Mouse (Mus musculus) cerebellum, adult 11-12 months (tissue): ENCODE measurements around the gene Fktn.
"Not testable (repeated sequence)": the region's sequence is repeated elsewhere in the genome, so short reads cannot be mapped to it uniquely, and the experiment has no call there.

Source experiments
- DNase-seq: peaks from one replicate; pipeline ENCODE4 v3.0.0; 2022

Gene Fktn

GRCm38 (mm10) chr4:53713704-53714050 is at the start of gene Fktn:
TSS of gene Fktn (plus strand) at chr4:53713998.
- no peak for DNase-seq

GRCm38 (mm10) chr4:53682092-53682491 is 31.7 kb upstream of the Fktn start:
- DNase-seq = no peak

- no peak for DNase-seq
Observed at GRCm38 (mm10) chr4:53688965-53689364, 24.8 kb upstream of the Fktn start.

GRCm38 (mm10) chr4:53691418-53691817 is 22.4 kb upstream of the Fktn start:
- DNase-seq = peak; percentile 43

- DNase-seq = not testable (repeated sequence)
Observed at GRCm38 (mm10) chr4:53709166-53709565, 4.6 kb upstream of the Fktn start.

- no peak for DNase-seq
Observed at GRCm38 (mm10) chr4:53710021-53710420, 3.8 kb upstream of the Fktn start.

- DNase-seq = no peak
Observed at GRCm38 (mm10) chr4:53710555-53711328, 3.1 kb upstream of the Fktn start.

GRCm38 (mm10) chr4:53714051-53714814 is 435 bp downstream of the Fktn start:
- DNase-seq = peak; percentile 91

- no peak for DNase-seq
Observed at GRCm38 (mm10) chr4:53715977-53716376, 2.2 kb downstream of the Fktn start.

- DNase-seq = no peak
Observed at GRCm38 (mm10) chr4:53717546-53717945, 3.7 kb downstream of the Fktn start.

- DNase-seq = no peak
Observed at GRCm38 (mm10) chr4:53718261-53718660, 4.5 kb downstream of the Fktn start.

- no peak for DNase-seq
Observed at GRCm38 (mm10) chr4:53722506-53722905, 8.7 kb downstream of the Fktn start.

- DNase-seq = not testable (repeated sequence)
Observed at GRCm38 (mm10) chr4:53726100-53726499, 12.3 kb downstream of the Fktn start.

- DNase-seq = no peak
Observed at GRCm38 (mm10) chr4:53728121-53728520, 14.3 kb downstream of the Fktn start.

- no peak for DNase-seq
Observed at GRCm38 (mm10) chr4:53738956-53739616, 25.3 kb downstream of the Fktn start.

GRCm38 (mm10) chr4:53749831-53750230 is 36.0 kb downstream of the Fktn start:
- no peak for DNase-seq

GRCm38 (mm10) chr4:53750391-53751120 is 36.8 kb downstream of the Fktn start:
- no peak for DNase-seq

- no peak for DNase-seq
Observed at GRCm38 (mm10) chr4:53757030-53757429, 43.2 kb downstream of the Fktn start.

- no peak for DNase-seq
Observed at GRCm38 (mm10) chr4:53758764-53759163, 45.0 kb downstream of the Fktn start.

- no peak for DNase-seq
Observed at GRCm38 (mm10) chr4:53759678-53760077, 45.9 kb downstream of the Fktn start.

GRCm38 (mm10) chr4:53762501-53762900 is 48.7 kb downstream of the Fktn start:
- DNase-seq = no peak

- DNase-seq = no peak
Observed at GRCm38 (mm10) chr4:53770958-53771735, 57.3 kb downstream of the Fktn start.
